Mouse (Mus musculus) midbrain, embryonic 12.5 days (tissue): ENCODE results near the gene Chd9. TPM values are rescaled to one million over a fixed set of nuclear protein-coding genes. Genes with fewer than 3 reads are reported as not detected.

Experiments
- ATAC-seq: fragments of 200-750 bp; cut with Nextera tagmentation; 2 replicates; pipeline ENCODE4 v1.8.0; 2017; ENCODE audit warnings: low read depth, moderate TSS enrichment, moderate library complexity; ENCODE audit not compliant: low FRiP score
- H3K27ac ChIP-seq: fragments of 300-500 bp; sonication (generic); replicated peaks from 2 replicates; pipeline ENCODE4 v1.5.1; 2016; ENCODE audit warnings: mild to moderate bottlenecking
- H3K27me3 ChIP-seq: fragments of 300-500 bp; sonication (generic); 2 replicates; pipeline ENCODE4 v1.6.1; 2016; ENCODE audit warnings: mild to moderate bottlenecking
- H3K36me3 ChIP-seq: fragments of 300-500 bp; sonication (generic); 2 replicates; pipeline ENCODE4 v1.6.1; 2016
- H3K4me1 ChIP-seq: fragments of 300-500 bp; sonication (generic); 2 replicates; pipeline ENCODE4 v1.6.1; 2016
- H3K4me2 ChIP-seq: fragments of 300-500 bp; sonication (generic); replicated peaks from 2 replicates; pipeline ENCODE4 v1.6.1; 2016; ENCODE audit warnings: mild to moderate bottlenecking, moderate library complexity
- H3K4me3 ChIP-seq: fragments of 300-500 bp; sonication (generic); 2 replicates; pipeline ENCODE4 v1.5.1; 2016; ENCODE audit warnings: mild to moderate bottlenecking
- H3K9ac ChIP-seq: fragments of 300-500 bp; sonication (generic); replicated peaks from 2 replicates; pipeline ENCODE4 v1.6.1; 2016; ENCODE audit warnings: mild to moderate bottlenecking, moderate library complexity
- H3K9me3 ChIP-seq: fragments of 300-500 bp; sonication (generic); 2 replicates; pipeline ENCODE4 v1.6.1; 2016; ENCODE audit warnings: mild to moderate bottlenecking
- WGBS: fragments of 180-500 bp; shearing (Covaris S2); methylation state at CpG from one replicate; pipeline ENCODE4 v1.1.7; 2016; 5-methylcytosine and 5-hydroxymethylcytosine counted together
- polyA plus RNA-seq: library from polyadenylated mRNA; unstranded; fragments of >200 nt; fragmentation: Nextera tagmentation; extraction: Ambion mirVana; gene quantifications from 2 replicates; pipeline ENCODE4 v1.2.1, GENCODE M21; 2016

Gene Chd9
- polyA plus RNA-seq, 1 experiment from 2014 or later, result 58.9 TPM

- WGBS, result 59% methylated on average over 11 of the region's 11 CpGs
- Histone ChIP-seq H3K4me1 (peaks cover 2% of the 10 kb centered on the region; the same call in 1 of the 2 replicates), H3K36me3 (no peaks in the 10 kb centered on the region), H3K27ac (no peak overlapping the region), H3K4me3 (no peak overlapping the region), H3K9me3 (no peaks in the 10 kb centered on the region), H3K9ac (no peak overlapping the region), H3K27me3 (no peaks in the 10 kb centered on the region), H3K4me2 (no peak overlapping the region)
- no peak for ATAC-seq
Observed at GRCm38 (mm10) chr8:90822443-90822842, 5.7 kb upstream of the Chd9 start.

- 85% methylated on average over 9 of the region's 9 CpGs for WGBS
- peaks cover 17% of the 10 kb centered on the region for H3K4me1 ChIP-seq
- no peak for ATAC-seq
Observed at GRCm38 (mm10) chr8:90825459-90825871, 2.7 kb upstream of the Chd9 start.

GRCm38 (mm10) chr8:90828987-90829740 is 1.0 kb downstream of the Chd9 start:
- peak overlapping the region; percentile 60 for H3K9ac ChIP-seq
- H3K27ac ChIP-seq, result peak overlapping the region; percentile 8; the same call in 1 of the 2 replicates
- H3K27me3 ChIP-seq, result no peaks in the 10 kb centered on the region
- H3K4me2 ChIP-seq, result peak overlapping the region; percentile 70
- no peaks in the 10 kb centered on the region for H3K9me3 ChIP-seq
- peaks cover 17% of the 10 kb centered on the region for H3K4me1 ChIP-seq
- ATAC-seq, result peak; percentile 69
- peak overlapping the region; percentile 48 for H3K4me3 ChIP-seq
- no peaks in the 10 kb centered on the region for H3K36me3 ChIP-seq
- 5% methylated on average over 11 of the region's 11 CpGs for whole genome bisulfite sequencing

More at GRCm38 (mm10) chr8:90825459-90825871, 2.7 kb upstream of the Chd9 start:
- Histone ChIP-seq H3K9me3 (no peaks in the 10 kb centered on the region), H3K4me3 (no peak overlapping the region), H3K27me3 (no peaks in the 10 kb centered on the region), H3K36me3 (no peaks in the 10 kb centered on the region), H3K9ac (no peak overlapping the region), H3K4me2 (no peak overlapping the region), H3K27ac (no peak overlapping the region)

DNA sequence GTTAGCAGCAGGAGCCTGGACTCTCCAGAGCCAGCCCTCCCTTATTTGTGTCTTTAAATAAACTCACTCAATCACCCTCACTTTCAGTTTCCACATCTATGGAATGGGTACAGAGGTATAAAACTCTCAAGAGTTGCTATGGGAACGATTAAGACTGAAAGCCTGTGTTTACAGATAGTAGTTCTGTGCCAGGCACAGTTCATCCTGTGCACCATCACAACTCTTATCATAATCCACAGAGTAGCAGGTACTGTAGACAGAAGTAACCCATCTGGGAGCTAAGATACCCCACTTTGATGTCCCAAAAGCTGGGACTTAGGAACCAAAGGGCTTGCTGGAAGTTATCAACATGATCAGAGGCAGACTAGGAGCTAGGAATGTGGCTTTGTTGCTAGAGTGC is 1.7 kb downstream of the Chd9 start:
- Histone ChIP-seq H3K9ac (no peak overlapping the region), H3K9me3 (no peaks in the 10 kb centered on the region), H3K27me3 (no peaks in the 10 kb centered on the region), H3K36me3 (no peaks in the 10 kb centered on the region), H3K4me2 (peak overlapping the region; percentile 70), H3K4me3 (no peak overlapping the region), H3K27ac (no peak overlapping the region), H3K4me1 (peaks cover 17% of the 10 kb centered on the region)
- WGBS, result 88% methylated on average over 1 of the region's 1 CpGs
- no peak for ATAC-seq

DNA sequence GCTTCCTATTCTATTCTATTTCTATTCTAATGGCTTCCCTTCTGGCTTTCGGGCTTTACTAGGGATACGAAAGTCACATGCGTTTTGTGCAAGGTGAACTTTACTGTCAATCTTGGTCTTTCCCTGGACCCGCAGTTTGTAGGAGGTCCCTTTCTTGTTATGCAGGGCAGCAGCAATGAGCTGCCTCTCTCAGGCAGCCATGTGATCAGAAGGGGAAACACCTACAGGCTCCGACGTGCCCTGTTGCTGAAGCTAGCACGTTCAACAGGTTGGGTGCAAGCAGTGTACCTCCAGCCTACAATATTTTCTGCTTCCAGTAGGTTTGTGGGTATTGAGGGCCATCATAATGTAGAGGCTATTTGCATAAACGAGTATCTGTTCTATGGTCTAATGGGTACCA is 2.8 kb downstream of the Chd9 start:
- H3K27ac ChIP-seq, result no peak overlapping the region
- ATAC-seq, result no peak
- no peak overlapping the region for H3K4me2 ChIP-seq
- no peak overlapping the region for H3K9ac ChIP-seq
- no peaks in the 10 kb centered on the region for H3K36me3 ChIP-seq
- no peaks in the 10 kb centered on the region for H3K9me3 ChIP-seq
- 72% methylated on average over 8 of the region's 8 CpGs for WGBS
- H3K4me1 ChIP-seq, result peaks cover 17% of the 10 kb centered on the region
- H3K27me3 ChIP-seq, result no peaks in the 10 kb centered on the region
- no peak overlapping the region for H3K4me3 ChIP-seq

DNA sequence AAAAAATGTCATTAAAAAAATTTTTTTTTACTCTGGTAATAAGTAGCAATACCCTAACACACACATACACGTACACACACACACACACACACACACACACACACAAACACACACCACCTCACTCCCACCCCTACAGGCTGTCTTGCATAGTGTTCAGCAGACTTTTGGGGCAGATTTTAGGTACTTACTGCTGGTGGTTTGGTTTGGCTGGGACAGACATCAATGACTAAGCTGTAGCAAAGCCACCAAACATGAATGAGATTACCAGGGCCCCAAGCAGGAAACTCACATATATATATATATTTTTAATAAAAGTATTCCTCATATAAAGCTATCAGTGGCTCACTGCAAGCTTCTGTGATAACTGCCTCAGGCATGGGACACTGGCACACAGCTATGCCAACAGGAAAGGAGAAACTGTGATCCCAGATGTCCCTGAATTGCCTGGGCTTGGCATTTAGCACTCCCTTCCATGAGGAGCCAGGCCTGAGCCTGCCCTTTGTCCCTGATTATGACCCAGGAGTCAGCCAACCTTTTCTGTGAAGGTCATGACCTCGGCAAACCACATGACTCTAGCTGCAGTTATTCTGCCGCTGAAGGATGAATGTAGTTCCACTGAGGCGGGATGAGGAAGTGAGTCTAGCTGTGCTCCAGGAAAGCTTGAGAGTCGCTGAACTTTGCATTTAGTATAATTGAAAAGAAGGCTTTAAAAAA is 4.6 kb downstream of the Chd9 start:
- Histone ChIP-seq H3K9me3 (no peaks in the 10 kb centered on the region), H3K9ac (no peak overlapping the region), H3K4me1 (peaks cover 17% of the 10 kb centered on the region), H3K27me3 (no peaks in the 10 kb centered on the region), H3K4me3 (no peak overlapping the region), H3K27ac (no peak overlapping the region), H3K4me2 (no peak overlapping the region), H3K36me3 (no peaks in the 10 kb centered on the region)
- no peak for ATAC-seq
- WGBS, result 42% methylated on average over 5 of the region's 5 CpGs

GRCm38 (mm10) chr8:90833628-90834320 is 5.6 kb downstream of the Chd9 start:
- no peak for ATAC-seq
- Histone ChIP-seq H3K36me3 (no peaks in the 10 kb centered on the region), H3K9ac (no peak overlapping the region), H3K4me2 (no peak overlapping the region), H3K4me3 (no peak overlapping the region), H3K27me3 (no peaks in the 10 kb centered on the region), H3K9me3 (no peaks in the 10 kb centered on the region), H3K27ac (no peak overlapping the region), H3K4me1 (peaks cover 10% of the 10 kb centered on the region)
- WGBS, result 74% methylated on average over 6 of the region's 6 CpGs

DNA sequence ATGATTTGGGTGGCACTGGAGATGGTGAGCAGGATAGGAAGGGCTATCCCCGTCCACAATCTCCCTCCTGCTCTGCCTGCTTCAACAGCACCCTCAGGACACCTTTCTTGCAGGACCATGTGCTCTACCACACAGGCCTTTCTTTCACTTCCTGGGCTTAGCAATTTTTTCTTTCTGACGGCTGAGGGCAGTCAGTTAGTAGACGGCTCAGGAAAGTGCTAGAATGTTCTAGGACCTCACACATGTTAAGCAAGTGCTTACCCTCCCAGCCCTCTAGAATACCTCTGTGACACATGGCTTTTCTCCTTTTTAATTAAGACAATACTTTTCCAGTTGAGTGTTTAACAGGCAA is 6.1 kb downstream of the Chd9 start:
- no peaks in the 10 kb centered on the region for H3K27me3 ChIP-seq
- H3K27ac ChIP-seq, result no peak overlapping the region
- no peaks in the 10 kb centered on the region for H3K36me3 ChIP-seq
- no peak overlapping the region for H3K9ac ChIP-seq
- no peak overlapping the region for H3K4me2 ChIP-seq
- no peak overlapping the region for H3K4me3 ChIP-seq
- ATAC-seq, result no peak
- H3K4me1 ChIP-seq, result peaks cover 4% of the 10 kb centered on the region
- no peaks in the 10 kb centered on the region for H3K9me3 ChIP-seq
- 92% methylated on average over 3 of the region's 3 CpGs for WGBS

- no peaks in the 10 kb centered on the region for H3K36me3 ChIP-seq
- H3K27ac ChIP-seq, result no peak overlapping the region
- no peak overlapping the region for H3K4me2 ChIP-seq
- 91% methylated on average over 6 of the region's 6 CpGs for WGBS
- H3K4me1 ChIP-seq, result no peaks in the 10 kb centered on the region
- no peaks in the 10 kb centered on the region for H3K9me3 ChIP-seq
- H3K9ac ChIP-seq, result no peak overlapping the region
- no peak for ATAC-seq
- H3K27me3 ChIP-seq, result no peaks in the 10 kb centered on the region
- no peak overlapping the region for H3K4me3 ChIP-seq
Observed at GRCm38 (mm10) chr8:90837440-90837839, 9.3 kb downstream of the Chd9 start.

DNA sequence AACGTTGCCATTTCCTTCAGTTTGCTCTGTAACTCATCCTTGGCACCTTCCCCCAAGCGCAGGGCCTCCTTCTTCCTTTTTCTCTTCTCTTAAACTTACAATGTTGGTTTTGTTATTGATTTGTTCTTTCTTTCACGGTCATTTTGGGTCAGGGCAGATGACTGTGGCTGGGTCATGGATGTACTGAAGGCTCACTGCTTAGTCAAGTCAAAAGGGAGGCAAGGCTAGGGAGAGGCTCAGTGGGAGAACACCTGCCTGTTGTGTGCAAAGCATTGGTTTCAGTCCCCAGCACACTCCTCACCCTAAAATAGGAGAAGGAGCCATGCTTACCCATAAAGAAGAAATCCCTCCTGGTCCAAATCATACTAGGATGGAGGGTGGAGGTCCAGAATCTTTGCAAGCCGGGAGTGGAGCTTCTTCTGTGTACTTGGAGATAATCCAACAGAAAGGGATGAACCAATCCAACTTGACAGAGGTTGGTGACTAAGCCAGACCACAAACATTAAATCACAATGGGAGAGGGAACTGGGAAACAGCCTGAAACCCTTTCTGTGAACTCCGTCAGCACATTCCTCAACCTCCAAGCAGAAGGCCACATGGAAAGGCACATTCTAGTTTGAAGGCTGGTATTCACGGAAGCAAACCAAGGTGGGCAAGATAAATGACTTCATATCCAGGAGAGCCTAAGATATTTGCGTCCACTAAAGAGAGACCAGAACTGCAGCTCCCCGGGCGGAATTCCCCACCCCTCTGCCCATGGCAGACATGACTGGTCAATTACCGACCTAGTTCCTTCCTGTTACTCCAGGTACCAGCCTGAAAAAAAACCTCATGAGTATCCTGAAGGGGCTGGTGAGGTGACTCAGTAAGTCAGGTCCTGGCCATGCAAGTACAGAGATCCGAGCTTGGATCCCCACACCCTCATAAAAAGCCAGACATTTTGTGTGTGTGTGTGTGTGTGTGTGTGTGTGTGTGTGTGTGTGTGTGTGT is 11.9 kb downstream of the Chd9 start:
- Histone ChIP-seq H3K27ac (no peak overlapping the region), H3K9me3 (no peaks in the 10 kb centered on the region), H3K9ac (no peak overlapping the region), H3K27me3 (no peaks in the 10 kb centered on the region), H3K4me2 (no peak overlapping the region), H3K4me1 (no peaks in the 10 kb centered on the region), H3K36me3 (no peaks in the 10 kb centered on the region), H3K4me3 (no peak overlapping the region)
- WGBS, result 80% methylated on average over 11 of the region's 11 CpGs
- no peak for ATAC-seq

- Histone ChIP-seq H3K4me2 (no peak overlapping the region), H3K9me3 (no peaks in the 10 kb centered on the region), H3K9ac (no peak overlapping the region), H3K27me3 (no peaks in the 10 kb centered on the region), H3K36me3 (no peaks in the 10 kb centered on the region), H3K4me3 (no peak overlapping the region), H3K27ac (no peak overlapping the region), H3K4me1 (no peaks in the 10 kb centered on the region)
- no peak for ATAC-seq
- 69% methylated on average over 13 of the region's 13 CpGs for WGBS
Observed at GRCm38 (mm10) chr8:90841321-90841720, 13.2 kb downstream of the Chd9 start.
